Mouse (Mus musculus): ENCODE data around the gene Fam131c.

The Fam131c gene

GRCm38 (mm10) chr4:141406516-141407299 is 38.7 kb downstream of the Fam131c start:
- DNase-seq (ENCODE audit: low read depth, low spot score) = peak; percentile 83

GRCm38 (mm10) chr4:141408577-141408976 is 40.6 kb downstream of the Fam131c start:
- no peak for DNase-seq (ENCODE audit: low read depth, low spot score)

- peak; percentile 80 for DNase-seq (ENCODE audit: low read depth, low spot score)
Measured at GRCm38 (mm10) chr4:141411430-141411992, 43.5 kb downstream of the Fam131c start.

GRCm38 (mm10) chr4:141415924-141416323 is 47.9 kb downstream of the Fam131c start, which contains the start of gene Clcnkb:
Gene Clcnkb, minus strand, starts transcription at chr4:141416014.
- DNase-seq (ENCODE audit: low read depth, low spot score) = no peak

- DNase-seq (ENCODE audit: low read depth, low spot score) = peak; percentile 81
Measured at GRCm38 (mm10) chr4:141419398-141420191, 51.6 kb downstream of the Fam131c start.

- DNase-seq (ENCODE audit: low read depth, low spot score) = no peak
Measured at GRCm38 (mm10) chr4:141420192-141420829, 52.3 kb downstream of the Fam131c start, which contains the start of gene Hspb7. Gene Hspb7, plus strand, starts transcription at chr4:141420779.

- DNase-seq (ENCODE audit: low read depth, low spot score) = no peak
Measured at GRCm38 (mm10) chr4:141420886-141421285, 52.9 kb downstream of the Fam131c start.

- DNase-seq (ENCODE audit: low read depth, low spot score) = no peak
Measured at GRCm38 (mm10) chr4:141421423-141421822, 53.4 kb downstream of the Fam131c start.

- no peak for DNase-seq (ENCODE audit: low read depth, low spot score)
Measured at GRCm38 (mm10) chr4:141422841-141423240, 54.8 kb downstream of the Fam131c start.

GRCm38 (mm10) chr4:141423288-141423687 is 55.3 kb downstream of the Fam131c start:
- no peak for DNase-seq (ENCODE audit: low read depth, low spot score)

- no peak for DNase-seq (ENCODE audit: low read depth, low spot score)
Measured at GRCm38 (mm10) chr4:141423691-141424431, 55.8 kb downstream of the Fam131c start.

GRCm38 (mm10) chr4:141425484-141426479 is 57.8 kb downstream of the Fam131c start:
- peak; percentile 95 for DNase-seq (ENCODE audit: low read depth, low spot score)

- peak; percentile 71 for DNase-seq (ENCODE audit: low read depth, low spot score)
Measured at GRCm38 (mm10) chr4:141426796-141427745, 59.1 kb downstream of the Fam131c start.

GRCm38 (mm10) chr4:141427921-141428320 is 59.9 kb downstream of the Fam131c start:
- no peak for DNase-seq (ENCODE audit: low read depth, low spot score)

- no peak for DNase-seq (ENCODE audit: low read depth, low spot score)
Measured at GRCm38 (mm10) chr4:141429381-141429780, 61.4 kb downstream of the Fam131c start.

- DNase-seq (ENCODE audit: low read depth, low spot score) = peak; percentile 85
Measured at GRCm38 (mm10) chr4:141429847-141430246, 61.8 kb downstream of the Fam131c start.

- no peak for DNase-seq (ENCODE audit: low read depth, low spot score)
Measured at GRCm38 (mm10) chr4:141430997-141431396, 63.0 kb downstream of the Fam131c start.

GRCm38 (mm10) chr4:141432666-141433065 is 64.6 kb downstream of the Fam131c start:
- no peak for DNase-seq (ENCODE audit: low read depth, low spot score)

GRCm38 (mm10) chr4:141433191-141433590 is 65.2 kb downstream of the Fam131c start:
- DNase-seq (ENCODE audit: low read depth, low spot score) = peak; percentile 90
